Comparison of ENCODE assay signal across 9 mouse cellular contexts in the genomic region with DNA sequence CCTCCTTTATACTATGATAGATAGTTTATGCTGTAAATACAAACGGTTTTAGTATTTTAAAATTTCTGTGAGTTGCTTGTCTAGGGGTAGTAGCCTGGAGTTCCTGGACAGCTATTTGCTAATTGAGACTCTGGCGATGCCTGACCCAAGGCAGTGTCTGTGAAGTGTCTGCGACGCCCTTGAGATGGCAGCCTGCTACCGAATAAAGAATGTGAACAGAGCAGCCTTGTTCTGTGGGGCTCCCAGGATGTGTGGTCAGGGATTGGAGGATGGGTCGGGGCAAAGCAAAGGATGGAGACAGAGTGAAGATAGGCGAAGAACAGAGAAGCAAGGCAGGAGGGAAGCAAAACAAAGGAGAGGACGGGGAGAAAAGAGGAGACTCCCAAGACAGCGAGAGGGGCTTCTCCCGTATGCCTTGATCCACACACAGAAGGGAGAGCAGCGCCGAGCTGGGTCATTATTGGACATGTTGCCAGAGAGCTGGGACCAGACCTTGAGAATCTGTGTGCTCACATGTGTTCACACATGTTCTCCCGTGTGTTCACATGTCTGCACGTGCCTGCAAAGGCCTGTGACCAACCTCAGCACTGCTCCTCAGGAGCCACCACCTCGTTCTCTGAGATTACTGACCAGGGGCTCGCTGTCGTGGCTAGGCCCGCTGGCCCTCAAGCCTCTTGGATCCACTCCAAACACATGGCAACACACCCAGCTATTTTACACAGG. TPM values are rescaled to one million over a fixed set of nuclear protein-coding genes. Genes with fewer than 3 reads are reported as not detected.
DNase-seq lines count a peak whose midpoint lies in the region; ATAC-seq and TF ChIP-seq lines count a peak whose summit lies in the region.
"Had no signal": no experiment of that assay in that cellular context is flagged by ENCODE, and none has a peak within 500 bp of the region (broad histone marks: within the 10 kb centered on the region; RNA-seq: fewer than 3 reads in every experiment).

No protein-coding gene starts in this region.

- no peaks in the 10 kb centered on the region for H3K4me1 ChIP-seq in heart, postnatal 0 days (ENCODE audit: control insufficient read depth, insufficient read depth)
- H3K4me1 ChIP-seq in neural tube, embryonic 13.5 days (replicated peaks): 0 out of 2 replicates have a peak, but pooled peaks cover 6% of the 10 kb centered on the region

- no peak overlapping the region for H3K4me2 ChIP-seq in heart, postnatal 0 days (ENCODE audit: low read depth, low read length)
- no peak overlapping the region for H3K4me2 ChIP-seq in neural tube, embryonic 13.5 days

- intact Hi-C loops in left cerebral cortex, postnatal 10 days (cut with DNase I): no loop called here

- peak; percentile 39 to 47 for DNase-seq in cerebellum, postnatal 14 days
- no peak for DNase-seq in cerebellum, adult 9-10 months
- DNase-seq in embryo, embryonic 9.5 days (ENCODE audit: extremely low spot score): peak; percentile 44
- peak; percentile 47 for DNase-seq in heart, postnatal 0 days (ENCODE audit: low spot score)
- DNase-seq in left cerebral cortex, postnatal 10 days (ENCODE audit: extremely low spot score in 1 of 2, low spot score in 2 of 2): peak; percentile 70
- no peak for DNase-seq in urinary bladder, postnatal 14 days (ENCODE audit: low spot score)
- DNase-seq in urinary bladder, postnatal 4 days (ENCODE audit: low spot score in 2 of 2): no peak

- H3K9me3 ChIP-seq in heart, postnatal 0 days (replicated peaks; ENCODE audit: control insufficient read depth, low read length): no peaks in the 10 kb centered on the region
- H3K9me3 ChIP-seq in neural tube, embryonic 13.5 days: no peaks in the 10 kb centered on the region

- peak; percentile 64 for TF ChIP-seq CTCF in heart, postnatal 0 days (IDR thresholded peaks at IDR 0.05; ENCODE audit: low read depth)

- H3K27me3 ChIP-seq in heart, postnatal 0 days (ENCODE audit: control insufficient read depth, insufficient read depth, low read length): no peaks in the 10 kb centered on the region
- no peaks in the 10 kb centered on the region for H3K27me3 ChIP-seq in neural tube, embryonic 13.5 days

- no peaks in the 10 kb centered on the region for H3K36me3 ChIP-seq in heart, postnatal 0 days (replicated peaks; ENCODE audit: control insufficient read depth, insufficient read depth, low read length)
- no peaks in the 10 kb centered on the region for H3K36me3 ChIP-seq in neural tube, embryonic 13.5 days

- peak; percentile 85 for ATAC-seq in heart, postnatal 0 days (ENCODE audit: insufficient read depth, low read depth)
- ATAC-seq in neural tube, embryonic 13.5 days (ENCODE audit: low read depth): peak; percentile 86; the same call in 1 of the 2 replicates

- H3K27ac ChIP-seq in heart, postnatal 0 days (ENCODE audit: low read depth): no peak overlapping the region
- H3K27ac ChIP-seq in neural tube, embryonic 13.5 days (replicated peaks): no peak overlapping the region
- H3K27ac ChIP-seq: macrophage had no signal

- no peak for TF ChIP-seq EP300 in heart, postnatal 0 days (IDR thresholded peaks at IDR 0.05; ENCODE audit: low read depth)

- no peak overlapping the region for H3K9ac ChIP-seq in heart, postnatal 0 days (replicated peaks; ENCODE audit: low read depth, low read length)
- no peak overlapping the region for H3K9ac ChIP-seq in neural tube, embryonic 13.5 days

- no peak overlapping the region for H3K4me3 ChIP-seq in heart, postnatal 0 days (ENCODE audit: low read depth, low read length)
- no peak overlapping the region for H3K4me3 ChIP-seq in neural tube, embryonic 13.5 days

- WGBS in heart, postnatal 0 days: 45% methylated on average over 18 of the region's 18 CpGs
- WGBS in neural tube, embryonic 13.5 days: 64% methylated on average over 18 of the region's 18 CpGs

RNA-seq across cellular contexts. Expression of a gene that starts 37.7 kb away (rescaled TPM):
- 1.1 and 3.5 TPM in 2 replicates for total RNA-seq in heart, postnatal 0 days (2014; rRNA removed; ENCODE audit: low replicate concordance)
- 1.1 TPM in 2 replicates for polyA plus RNA-seq in heart, postnatal 0 days (2015; fragmentation: Nextera tagmentation; extraction: Ambion mirVana)
- 1 to 10 TPM in 1 of 2 experiments, under 1 TPM in 1; 0.95 to 1.1 TPM for total RNA-seq in left cerebral cortex, postnatal 10 days (2021)
- 0.50 and 0.92 TPM in 2 replicates for polyA plus RNA-seq in neural tube, embryonic 13.5 days (2015; fragmentation: Nextera tagmentation; extraction: Ambion mirVana)
- polyA plus RNA-seq: macrophage had no signal

Comparison
In these comparisons a context has a peak if more than half of its experiments do, and no peak if none do; other contexts are left out.
1. DNase-seq: peak in cerebellum, postnatal 14 days (2 of 2), embryo, embryonic 9.5 days (single experiment), heart, postnatal 0 days (single experiment) and left cerebral cortex, postnatal 10 days (2 of 2); none in cerebellum, adult 9-10 months (single experiment), urinary bladder, postnatal 14 days (single experiment) and urinary bladder, postnatal 4 days (0 of 2).